Mouse (Mus musculus): ENCODE data around the gene Rbm6. TPM values are rescaled to one million over a fixed set of nuclear protein-coding genes. Genes with fewer than 3 reads are reported as not detected.

Rbm6 gene
- polyA plus RNA-seq, 1 experiment from 2014 or later, result 108 TPM

DNA sequence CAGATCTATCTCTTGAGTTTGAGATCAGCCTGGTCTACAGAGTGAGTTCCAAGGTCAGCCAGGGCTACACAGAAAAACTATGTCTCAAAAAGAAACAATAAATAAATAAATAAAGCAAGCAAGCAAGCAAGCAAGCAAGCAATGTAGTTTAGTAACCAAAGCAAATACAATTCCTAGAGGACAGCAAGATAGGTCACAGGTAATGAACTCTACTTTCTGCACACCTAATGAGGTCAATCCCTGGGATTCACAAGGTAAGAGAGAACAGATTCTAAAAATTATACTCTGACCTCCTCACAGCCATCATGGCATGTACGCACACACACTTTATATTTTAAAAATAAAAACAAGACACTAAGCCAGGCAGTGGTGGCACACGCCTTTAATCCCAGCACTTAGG, 7.0 kb downstream of the Rbm6 start:
- Histone ChIP-seq H3K36me3 (peaks cover 23% of the 10 kb centered on the region), H3K27me3 (no peaks in the 10 kb centered on the region), H3K27ac (no peak overlapping the region), H3K9ac (no peak overlapping the region), H3K4me1 (0 out of 2 replicates have a peak, but pooled peaks cover under 1% of the 10 kb centered on the region), H3K4me3 (no peak overlapping the region), H3K9me3 (no peaks in the 10 kb centered on the region), H3K4me2 (no peak overlapping the region)
- ATAC-seq (ENCODE audit: insufficient number of reproducible peaks, insufficient read depth, low FRiP score, low TSS enrichment, low read depth), result no peak
- WGBS, result 99% methylated on average over 2 of the region's 2 CpGs

DNA sequence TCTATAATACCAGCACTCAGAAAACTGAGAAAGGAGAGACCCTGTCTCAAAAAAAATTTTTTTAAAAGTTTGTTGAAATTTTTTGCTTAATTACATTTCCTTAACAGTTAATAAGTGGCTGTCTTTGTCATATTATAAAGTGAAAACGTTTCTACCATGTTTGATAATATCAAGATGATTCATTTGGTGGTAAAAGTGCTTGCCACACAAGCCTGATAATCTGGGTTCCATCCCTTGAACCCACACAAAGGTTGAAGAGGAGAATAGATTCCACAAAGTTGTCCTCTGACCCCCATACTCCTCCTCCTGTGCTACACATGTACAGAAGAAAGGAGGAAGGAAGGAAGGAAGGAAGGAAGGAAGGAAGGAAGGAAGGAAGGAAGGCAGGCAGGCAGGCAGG, 8.5 kb downstream of the Rbm6 start:
- no peak for ATAC-seq (ENCODE audit: insufficient number of reproducible peaks, insufficient read depth, low FRiP score, low TSS enrichment, low read depth)
- H3K27me3 ChIP-seq, result no peaks in the 10 kb centered on the region
- H3K27ac ChIP-seq, result no peak overlapping the region
- no peak overlapping the region for H3K4me2 ChIP-seq
- no peaks in the 10 kb centered on the region for H3K9me3 ChIP-seq
- 75% methylated on average over 1 of the region's 1 CpGs for WGBS
- no peak overlapping the region for H3K9ac ChIP-seq
- no peaks in the 10 kb centered on the region for H3K4me1 ChIP-seq
- H3K36me3 ChIP-seq, result peaks cover 22% of the 10 kb centered on the region
- H3K4me3 ChIP-seq, result no peak overlapping the region

DNA sequence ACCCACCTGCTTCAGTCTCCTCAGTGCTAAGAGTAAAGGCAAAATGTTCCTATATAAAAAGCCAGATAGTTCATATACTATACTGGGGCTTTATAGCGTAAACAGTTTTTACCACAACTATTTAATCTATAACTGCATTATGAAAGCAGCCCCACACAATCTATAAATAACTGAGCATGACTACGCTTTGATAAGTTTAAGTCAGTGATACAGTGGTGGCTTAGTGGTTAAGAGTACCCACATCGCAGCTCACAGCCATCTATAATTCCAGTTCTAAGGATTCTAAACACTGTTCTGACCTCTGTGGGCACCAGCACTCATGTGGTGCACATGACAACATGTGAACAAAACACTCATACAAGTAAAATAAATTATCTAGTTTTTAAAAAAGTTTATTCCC, 14.7 kb downstream of the Rbm6 start:
- Histone ChIP-seq H3K27ac (no peak overlapping the region), H3K4me1 (no peaks in the 10 kb centered on the region), H3K4me2 (no peak overlapping the region), H3K4me3 (no peak overlapping the region), H3K27me3 (no peaks in the 10 kb centered on the region), H3K9ac (no peak overlapping the region), H3K36me3 (peaks cover 40% of the 10 kb centered on the region), H3K9me3 (no peaks in the 10 kb centered on the region)
- no peak for ATAC-seq (ENCODE audit: insufficient number of reproducible peaks, insufficient read depth, low FRiP score, low TSS enrichment, low read depth)
- 94% methylated on average over 3 of the region's 3 CpGs for WGBS

DNA sequence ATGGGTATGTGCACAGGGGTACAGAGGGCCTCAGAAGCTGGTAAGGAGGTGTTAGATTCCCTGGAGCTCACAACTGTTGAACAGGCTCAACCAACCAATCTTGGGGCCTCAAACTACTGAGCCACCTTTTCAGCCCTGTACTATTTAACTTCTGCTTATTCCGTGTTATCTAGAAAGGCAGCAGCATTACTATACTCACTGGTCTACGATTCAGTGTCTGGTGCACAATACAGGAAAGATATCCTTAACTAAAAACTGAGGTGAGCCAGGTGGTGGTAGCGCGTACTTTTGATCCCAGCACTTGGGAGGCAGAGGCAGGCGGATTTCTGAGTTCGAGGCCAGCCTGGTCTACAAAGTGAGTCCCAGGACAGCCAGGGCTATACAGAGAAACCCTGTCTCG, 24.1 kb downstream of the Rbm6 start:
- ATAC-seq (ENCODE audit: insufficient number of reproducible peaks, insufficient read depth, low FRiP score, low TSS enrichment, low read depth), result no peak
- WGBS, result 96% methylated on average over 7 of the region's 7 CpGs
- Histone ChIP-seq H3K4me3 (no peak overlapping the region), H3K27me3 (no peaks in the 10 kb centered on the region), H3K36me3 (peaks cover 57% of the 10 kb centered on the region), H3K4me1 (no peaks in the 10 kb centered on the region), H3K9me3 (no peaks in the 10 kb centered on the region), H3K4me2 (no peak overlapping the region), H3K9ac (no peak overlapping the region), H3K27ac (no peak overlapping the region)

- no peak for ATAC-seq (ENCODE audit: insufficient number of reproducible peaks, insufficient read depth, low FRiP score, low TSS enrichment, low read depth)
- Histone ChIP-seq H3K9ac (no peak overlapping the region), H3K27me3 (no peaks in the 10 kb centered on the region), H3K36me3 (peaks cover 42% of the 10 kb centered on the region), H3K4me3 (no peak overlapping the region), H3K9me3 (no peaks in the 10 kb centered on the region), H3K4me2 (no peak overlapping the region), H3K4me1 (no peaks in the 10 kb centered on the region), H3K27ac (no peak overlapping the region)
- 96% methylated on average over 2 of the region's 2 CpGs for WGBS
These were observed 30.3 kb downstream of the Rbm6 start for GRCm38 (mm10) chr9:107842709-107843108.

- Histone ChIP-seq H3K4me3 (no peak overlapping the region), H3K9me3 (no peaks in the 10 kb centered on the region), H3K9ac (no peak overlapping the region), H3K4me1 (no peaks in the 10 kb centered on the region), H3K27me3 (no peaks in the 10 kb centered on the region), H3K4me2 (no peak overlapping the region), H3K36me3 (peaks cover 33% of the 10 kb centered on the region), H3K27ac (no peak overlapping the region)
- 100% methylated on average over 1 of the region's 1 CpGs for WGBS
- no peak for ATAC-seq (ENCODE audit: insufficient number of reproducible peaks, insufficient read depth, low FRiP score, low TSS enrichment, low read depth)
These were observed 34.2 kb downstream of the Rbm6 start for GRCm38 (mm10) chr9:107838869-107839268.

GRCm38 (mm10) chr9:107833826-107834225, 39.2 kb downstream of the Rbm6 start:
- no peak overlapping the region for H3K4me2 ChIP-seq
- no peak overlapping the region for H3K4me3 ChIP-seq
- H3K9me3 ChIP-seq, result no peaks in the 10 kb centered on the region
- peaks cover 43% of the 10 kb centered on the region for H3K36me3 ChIP-seq
- H3K27ac ChIP-seq, result no peak overlapping the region
- H3K9ac ChIP-seq, result no peak overlapping the region
- WGBS, result 83% methylated on average over 3 of the region's 3 CpGs
- ATAC-seq (ENCODE audit: insufficient number of reproducible peaks, insufficient read depth, low FRiP score, low TSS enrichment, low read depth), result no peak
- H3K4me1 ChIP-seq, result no peaks in the 10 kb centered on the region
- H3K27me3 ChIP-seq, result no peaks in the 10 kb centered on the region

DNA sequence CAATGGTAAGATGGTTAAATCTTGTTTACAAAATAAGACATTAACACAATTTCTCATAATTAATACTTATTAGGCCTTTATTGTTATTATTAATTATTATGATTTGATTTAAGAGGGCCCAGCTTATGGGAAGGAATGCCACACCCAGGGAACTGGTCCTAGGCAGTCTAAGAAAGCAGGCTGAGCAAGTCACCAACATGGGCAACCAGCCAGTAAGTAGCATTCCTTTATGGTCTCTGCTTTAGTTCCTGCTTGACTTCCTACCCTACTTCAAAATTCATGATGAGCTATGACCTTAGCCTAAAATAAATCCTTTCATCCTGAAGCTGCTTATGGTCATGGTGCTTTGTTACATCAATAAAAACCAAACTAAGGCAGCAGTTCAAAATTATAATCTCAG, 41.3 kb downstream of the Rbm6 start:
- no peak overlapping the region for H3K4me3 ChIP-seq
- H3K9me3 ChIP-seq, result no peaks in the 10 kb centered on the region
- peaks cover 49% of the 10 kb centered on the region for H3K36me3 ChIP-seq
- no peaks in the 10 kb centered on the region for H3K4me1 ChIP-seq
- H3K27ac ChIP-seq, result no peak overlapping the region
- H3K9ac ChIP-seq, result no peak overlapping the region
- H3K4me2 ChIP-seq, result no peak overlapping the region
- ATAC-seq (ENCODE audit: insufficient number of reproducible peaks, insufficient read depth, low FRiP score, low TSS enrichment, low read depth), result no peak
- H3K27me3 ChIP-seq, result no peaks in the 10 kb centered on the region

DNA sequence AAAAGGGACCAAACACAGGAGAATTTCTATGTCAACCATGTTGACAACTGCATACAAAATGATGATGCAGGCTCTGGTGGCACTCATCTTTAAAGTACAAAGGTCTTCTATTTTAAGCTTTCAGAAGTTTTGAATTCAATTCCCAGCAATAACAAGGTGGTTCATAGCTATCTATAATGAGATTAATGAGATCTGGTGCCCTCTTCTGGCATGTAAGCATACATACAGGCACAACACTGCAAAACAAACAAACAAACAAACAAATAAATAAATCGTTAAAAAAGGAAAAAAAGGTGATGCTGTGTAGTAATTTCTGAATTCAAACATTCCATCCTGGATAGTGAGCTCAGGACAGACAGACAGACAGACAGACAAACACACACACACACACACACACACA, 60.9 kb downstream of the Rbm6 start:
- no peak for ATAC-seq (ENCODE audit: insufficient number of reproducible peaks, insufficient read depth, low FRiP score, low TSS enrichment, low read depth)
- Histone ChIP-seq H3K4me2 (no peak overlapping the region), H3K4me1 (no peaks in the 10 kb centered on the region), H3K9ac (no peak overlapping the region), H3K9me3 (no peaks in the 10 kb centered on the region), H3K27ac (no peak overlapping the region), H3K36me3 (peaks cover 57% of the 10 kb centered on the region), H3K4me3 (no peak overlapping the region), H3K27me3 (no peaks in the 10 kb centered on the region)
- 97% methylated on average over 1 of the region's 1 CpGs for WGBS

- H3K36me3 ChIP-seq, result peaks cover 46% of the 10 kb centered on the region
- no peak overlapping the region for H3K9ac ChIP-seq
- no peaks in the 10 kb centered on the region for H3K9me3 ChIP-seq
- no peak overlapping the region for H3K4me3 ChIP-seq
- H3K27me3 ChIP-seq, result no peaks in the 10 kb centered on the region
- ATAC-seq (ENCODE audit: insufficient number of reproducible peaks, insufficient read depth, low FRiP score, low TSS enrichment, low read depth), result no peak
- no peaks in the 10 kb centered on the region for H3K4me1 ChIP-seq
- 93% methylated on average over 2 of the region's 2 CpGs for WGBS
- no peak overlapping the region for H3K27ac ChIP-seq
- no peak overlapping the region for H3K4me2 ChIP-seq
These were observed 62.1 kb downstream of the Rbm6 start for GRCm38 (mm10) chr9:107810985-107811384.

DNA sequence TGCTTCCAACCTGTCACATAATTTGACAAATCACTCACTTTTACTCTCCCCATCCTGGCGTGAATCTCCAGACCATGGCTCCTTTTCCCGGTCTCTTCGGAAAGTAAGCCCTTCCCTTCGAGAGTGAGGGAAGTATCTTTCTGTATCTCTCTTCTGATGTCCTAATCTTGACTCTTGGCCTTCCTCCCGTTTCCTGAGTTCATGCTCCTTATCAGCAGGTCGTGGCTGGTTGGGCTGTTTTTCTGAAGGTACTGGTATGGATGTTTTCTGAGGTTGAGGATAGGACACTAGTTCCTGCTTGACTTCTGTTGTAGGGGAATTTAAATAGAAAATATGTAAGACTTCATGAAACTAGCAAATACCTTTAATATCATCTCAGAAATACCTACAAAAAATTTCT, 81.3 kb downstream of the Rbm6 start:
- no peaks in the 10 kb centered on the region for H3K9me3 ChIP-seq
- ATAC-seq (ENCODE audit: insufficient number of reproducible peaks, insufficient read depth, low FRiP score, low TSS enrichment, low read depth), result no peak
- H3K27me3 ChIP-seq, result no peaks in the 10 kb centered on the region
- no peak overlapping the region for H3K27ac ChIP-seq
- no peak overlapping the region for H3K4me2 ChIP-seq
- H3K4me3 ChIP-seq, result no peak overlapping the region
- peaks cover 72% of the 10 kb centered on the region for H3K36me3 ChIP-seq
- no peak overlapping the region for H3K9ac ChIP-seq
- WGBS, result 94% methylated on average over 6 of the region's 6 CpGs
- no peaks in the 10 kb centered on the region for H3K4me1 ChIP-seq

GRCm38 (mm10) chr9:107782536-107783203, 90.4 kb downstream of the Rbm6 start:
- H3K4me1 ChIP-seq, result no peaks in the 10 kb centered on the region
- H3K4me2 ChIP-seq, result no peak overlapping the region
- ATAC-seq (ENCODE audit: insufficient number of reproducible peaks, insufficient read depth, low FRiP score, low TSS enrichment, low read depth), result no peak
- 93% methylated on average over 11 of the region's 11 CpGs for WGBS
- no peak overlapping the region for H3K9ac ChIP-seq
- H3K27ac ChIP-seq, result no peak overlapping the region
- peaks cover 80% of the 10 kb centered on the region for H3K36me3 ChIP-seq
- H3K4me3 ChIP-seq, result no peak overlapping the region
- H3K9me3 ChIP-seq, result no peaks in the 10 kb centered on the region
- no peaks in the 10 kb centered on the region for H3K27me3 ChIP-seq

GRCm38 (mm10) chr9:107776809-107777208, 96.2 kb downstream of the Rbm6 start:
- H3K27ac ChIP-seq, result no peak overlapping the region
- peaks cover 70% of the 10 kb centered on the region for H3K36me3 ChIP-seq
- no peak overlapping the region for H3K4me2 ChIP-seq
- no peaks in the 10 kb centered on the region for H3K9me3 ChIP-seq
- no peaks in the 10 kb centered on the region for H3K27me3 ChIP-seq
- H3K9ac ChIP-seq, result no peak overlapping the region
- H3K4me3 ChIP-seq, result no peak overlapping the region
- no peak for ATAC-seq (ENCODE audit: insufficient number of reproducible peaks, insufficient read depth, low FRiP score, low TSS enrichment, low read depth)
- H3K4me1 ChIP-seq, result no peaks in the 10 kb centered on the region

Data from embryonic facial prominence, embryonic 13.5 days (tissue).